Mouse (Mus musculus) sigmoid colon, adult 10 weeks (tissue): ENCODE measurements around the gene Tcaim. TPM values are rescaled to one million over a fixed set of nuclear protein-coding genes. Genes with fewer than 3 reads are reported as not detected.

ENCODE experiments used
- polyA plus RNA-seq: library from polyadenylated mRNA; stranded (reverse); fragments of 350-450 nt; fragmentation: Illumina TruSeq; extraction: RNeasy Lipid Tissue Mini Kit (QIAGEN cat#74804); gene quantifications from one replicate; pipeline ENCODE4 v1.2.3, GENCODE M21; 2014; ENCODE audit warnings: low read depth, low replicate concordance

Tcaim gene
- 17.8 TPM for polyA plus RNA-seq

DNA sequence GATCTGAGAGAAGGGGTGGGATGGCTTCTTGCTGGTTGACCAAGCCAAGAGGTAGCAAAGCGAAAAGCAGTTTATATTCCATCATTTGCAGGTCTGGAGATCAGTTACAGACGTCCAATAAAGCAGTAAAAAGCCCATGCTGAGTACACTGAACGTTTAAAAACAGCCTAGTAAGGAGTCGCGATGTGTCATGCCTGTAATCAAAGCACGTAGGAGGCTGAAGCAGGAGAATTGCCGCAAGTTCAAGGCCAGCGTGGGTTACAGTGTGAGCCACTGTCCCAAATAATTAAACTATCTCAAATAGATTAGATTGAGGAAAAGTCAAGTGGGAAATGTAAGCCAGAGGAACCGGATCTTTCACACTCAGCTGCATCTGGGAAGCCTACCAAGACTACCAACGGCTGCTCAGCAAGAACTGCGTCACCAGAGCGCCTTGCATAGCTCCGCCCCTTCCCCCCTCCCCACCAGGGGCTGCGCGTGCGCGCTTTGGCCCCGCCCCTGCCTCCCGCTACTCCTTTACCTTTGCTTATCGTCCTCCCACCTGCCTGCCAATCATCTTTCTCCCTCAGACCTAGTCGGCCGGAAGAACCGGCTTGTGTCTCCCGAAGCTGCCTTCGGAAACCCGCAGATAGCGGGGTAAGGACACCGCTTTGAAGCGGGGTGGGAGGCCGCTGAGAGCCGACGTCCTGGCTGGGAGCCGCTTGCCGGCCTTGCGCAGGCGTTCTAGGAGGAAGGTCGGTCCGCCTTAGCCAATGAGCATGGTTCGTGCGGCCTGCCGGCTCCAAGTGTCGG, at the start of gene Tcaim:
Tcaim (plus strand) TSS at position 487 of the 792 bp plus-strand sequence.

DNA sequence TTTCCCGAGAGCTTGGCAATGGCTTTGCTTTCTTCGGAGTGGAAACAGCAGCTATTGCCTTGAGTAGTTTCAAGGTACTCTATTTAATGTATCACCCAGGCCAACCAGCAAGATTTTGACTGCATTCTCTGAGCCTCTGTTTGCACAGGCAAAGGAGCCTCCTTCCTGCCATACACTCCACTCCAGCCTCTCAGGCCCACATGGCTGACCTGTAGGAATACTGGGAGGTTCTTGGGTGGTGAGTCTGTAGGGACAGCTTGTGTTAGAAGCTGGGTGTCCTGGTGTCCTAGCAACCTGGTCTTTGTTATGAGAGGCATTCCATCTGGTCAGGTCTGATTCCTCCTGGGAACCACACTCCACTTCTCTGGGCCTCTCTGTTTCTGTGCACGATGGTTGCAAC, 38.4 kb downstream of the Tcaim start, which contains the start of gene Gm35549:
Gm35549 (minus strand) TSS at position 276 of the 400 bp plus-strand sequence.

GRCm38 (mm10) chr9:122865697-122866166, 60.4 kb downstream of the Tcaim start, which contains the start of gene Zfp445:
Gene Zfp445 (minus strand): TSS chr9:122866006.

DNA sequence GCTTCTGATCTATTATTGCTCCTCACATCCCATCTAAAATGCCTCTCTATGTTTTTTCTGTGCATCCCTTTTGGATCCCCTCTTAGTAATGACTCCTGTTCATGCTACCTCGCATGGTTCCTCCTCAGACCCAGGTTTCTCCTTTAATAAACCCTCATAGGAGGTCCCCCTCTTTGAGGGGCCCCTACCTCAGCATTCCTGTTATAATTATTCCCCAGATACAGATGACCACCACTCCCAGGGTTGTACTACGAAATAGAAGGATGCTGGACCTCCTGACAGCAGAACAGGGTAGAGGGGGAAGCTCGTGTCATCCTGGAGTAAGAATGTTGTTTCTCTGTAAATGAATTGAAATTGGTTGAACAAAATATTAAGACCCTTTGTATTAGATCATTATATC, 80.0 kb downstream of the Tcaim start, which contains the start of gene Zkscan7:
Zkscan7 (plus strand) TSS at position 301 of the 400 bp plus-strand sequence.

Other genes starting within 250 kb of the Tcaim start
- not detected for gene Topaz1, start 58.2 kb upstream of the Tcaim start, polyA plus RNA-seq
- gene Gm35549, start 38.5 kb downstream of the Tcaim start, polyA plus RNA-seq: not detected
- 161 TPM for gene Zfp445, start 60.5 kb downstream of the Tcaim start, polyA plus RNA-seq
- gene Zkscan7, start 80.1 kb downstream of the Tcaim start, polyA plus RNA-seq: 40.1 TPM
- gene Zfp105, start 117.5 kb downstream of the Tcaim start, polyA plus RNA-seq: 3.2 TPM
- 105 TPM for gene 1110059G10Rik, start 145.5 kb downstream of the Tcaim start, polyA plus RNA-seq
- gene Kif15, start 145.5 kb downstream of the Tcaim start, polyA plus RNA-seq: 29.9 TPM
- gene Tmem42, start 215.8 kb downstream of the Tcaim start, polyA plus RNA-seq: 10.6 TPM
- not detected for gene Tgm4, start 229.2 kb downstream of the Tcaim start, polyA plus RNA-seq